Mouse (Mus musculus): Measurements from ENCODE around the gene Fbxo3. TPM values are rescaled to one million over a fixed set of nuclear protein-coding genes. Genes with fewer than 3 reads are reported as not detected.
A peak's percentile ranks its signal among the peaks of the same experiment; 100 is the strongest.

The Fbxo3 gene
- polyA plus RNA-seq, 1 experiment from 2014 or later: 35.6 TPM

DNA sequence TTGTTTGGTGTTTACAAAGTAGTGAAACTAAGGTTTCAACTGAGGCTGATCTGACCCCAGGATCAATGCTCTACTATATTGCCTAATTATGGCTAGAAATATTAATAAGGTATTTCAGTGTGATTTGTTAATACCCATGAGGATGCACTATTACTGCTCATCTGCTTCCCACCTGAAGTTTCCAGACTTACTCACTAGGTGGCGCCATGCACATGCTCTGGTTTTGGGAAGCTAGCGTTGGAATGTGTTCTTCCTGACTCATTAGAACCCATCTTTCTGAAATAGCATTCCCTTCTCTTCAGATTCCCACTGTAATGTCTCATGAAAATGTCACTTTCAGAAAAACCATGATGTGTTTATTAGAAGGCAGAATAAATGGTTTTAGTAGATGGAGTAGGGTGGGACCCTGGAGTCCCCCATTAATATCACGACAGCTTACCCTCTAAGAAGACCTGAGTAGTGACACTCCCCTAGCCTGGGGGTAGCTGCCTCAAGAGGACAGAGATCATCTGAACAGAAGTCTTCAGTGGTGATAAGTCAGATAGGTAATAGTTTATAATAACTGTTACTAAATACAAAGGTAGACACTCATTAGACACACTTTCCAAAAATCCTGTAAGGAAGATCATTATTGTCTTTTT, 7.4 kb downstream of the Fbxo3 start:
- 32% methylated on average over 3 of the region's 3 CpGs for WGBS
- no peak overlapping the region for H3K9ac ChIP-seq (ENCODE audit: low read depth, low read length)
- peak; percentile 97 for TF ChIP-seq CTCF (IDR thresholded peaks at IDR 0.05; ENCODE audit: low read depth)
- H3K4me3 ChIP-seq (ENCODE audit: low read depth, low read length): no peak overlapping the region
- no peak overlapping the region for H3K27ac ChIP-seq (ENCODE audit: low read depth, low read length)
- peaks cover 28% of the 10 kb centered on the region for H3K36me3 ChIP-seq (ENCODE audit: control insufficient read depth, insufficient read depth)
- 0 out of 2 replicates have a peak, but pooled peaks have one; percentile 23 for ATAC-seq
- no peaks in the 10 kb centered on the region for H3K27me3 ChIP-seq (replicated peaks; ENCODE audit: control insufficient read depth, insufficient read depth, low read length)
- no peaks in the 10 kb centered on the region for H3K9me3 ChIP-seq (ENCODE audit: control insufficient read depth)
- H3K4me1 ChIP-seq (replicated peaks; ENCODE audit: control insufficient read depth, insufficient read depth, low read length): no peaks in the 10 kb centered on the region
- H3K4me2 ChIP-seq (replicated peaks; ENCODE audit: low read depth): no peak overlapping the region

DNA sequence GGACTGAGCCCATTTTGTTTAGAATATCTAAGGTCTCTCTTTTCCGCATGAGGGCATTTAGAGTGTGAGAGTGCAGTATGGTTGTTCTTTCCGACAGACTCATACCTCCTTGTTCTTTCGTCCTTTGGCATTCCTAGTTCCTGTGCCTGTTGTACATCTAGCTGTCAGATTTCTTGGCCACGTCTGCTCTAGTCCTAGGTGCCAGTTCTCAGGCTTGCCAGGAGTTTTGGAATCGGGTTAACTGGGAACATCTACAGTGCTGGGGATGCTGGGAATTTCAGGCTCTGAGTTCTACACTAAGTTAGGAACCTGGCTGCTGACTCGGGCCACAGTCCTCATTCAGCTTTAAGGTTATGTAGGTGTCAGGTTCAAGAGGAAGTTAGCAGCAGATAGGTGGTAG, 8.1 kb downstream of the Fbxo3 start:
- ATAC-seq: no peak
- WGBS: 77% methylated on average over 6 of the region's 6 CpGs
- H3K9me3 ChIP-seq (ENCODE audit: control insufficient read depth): no peaks in the 10 kb centered on the region
- no peaks in the 10 kb centered on the region for H3K27me3 ChIP-seq (replicated peaks; ENCODE audit: control insufficient read depth, insufficient read depth, low read length)
- H3K27ac ChIP-seq (ENCODE audit: low read depth, low read length): no peak overlapping the region
- H3K4me2 ChIP-seq (replicated peaks; ENCODE audit: low read depth): no peak overlapping the region
- H3K4me3 ChIP-seq (ENCODE audit: low read depth, low read length): no peak overlapping the region
- H3K9ac ChIP-seq (ENCODE audit: low read depth, low read length): no peak overlapping the region
- no peaks in the 10 kb centered on the region for H3K4me1 ChIP-seq (replicated peaks; ENCODE audit: control insufficient read depth, insufficient read depth, low read length)
- TF ChIP-seq CTCF (IDR thresholded peaks at IDR 0.05; ENCODE audit: low read depth): no peak
- H3K36me3 ChIP-seq (ENCODE audit: control insufficient read depth, insufficient read depth): peaks cover 32% of the 10 kb centered on the region

DNA sequence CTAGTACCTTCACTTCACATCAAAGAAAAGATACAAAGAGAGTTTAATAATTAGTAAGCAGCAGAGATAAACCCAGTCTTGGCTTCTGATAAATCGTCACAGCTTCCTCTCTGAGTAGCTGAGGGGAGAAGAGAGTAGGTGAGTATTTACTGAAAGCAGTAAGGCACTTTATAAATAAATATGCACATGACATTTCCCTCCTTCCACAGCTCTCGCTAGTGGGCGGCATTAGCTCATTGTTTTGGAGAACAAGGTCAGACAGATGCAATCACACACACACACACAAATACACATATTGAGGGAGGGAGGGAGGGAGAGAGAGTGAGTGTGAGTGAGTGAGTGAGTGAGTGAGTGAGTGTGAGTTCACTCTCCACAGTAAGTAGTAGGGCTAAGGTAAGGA, 8.8 kb downstream of the Fbxo3 start:
- ATAC-seq: no peak
- no peak overlapping the region for H3K4me3 ChIP-seq (ENCODE audit: low read depth, low read length)
- peaks cover 32% of the 10 kb centered on the region for H3K36me3 ChIP-seq (ENCODE audit: control insufficient read depth, insufficient read depth)
- no peak overlapping the region for H3K9ac ChIP-seq (ENCODE audit: low read depth, low read length)
- no peak for TF ChIP-seq CTCF (IDR thresholded peaks at IDR 0.05; ENCODE audit: low read depth)
- no peak overlapping the region for H3K4me2 ChIP-seq (replicated peaks; ENCODE audit: low read depth)
- H3K4me1 ChIP-seq (replicated peaks; ENCODE audit: control insufficient read depth, insufficient read depth, low read length): no peaks in the 10 kb centered on the region
- no peaks in the 10 kb centered on the region for H3K9me3 ChIP-seq (ENCODE audit: control insufficient read depth)
- H3K27me3 ChIP-seq (replicated peaks; ENCODE audit: control insufficient read depth, insufficient read depth, low read length): no peaks in the 10 kb centered on the region
- H3K27ac ChIP-seq (ENCODE audit: low read depth, low read length): no peak overlapping the region
- 56% methylated on average over 3 of the region's 3 CpGs for WGBS

DNA sequence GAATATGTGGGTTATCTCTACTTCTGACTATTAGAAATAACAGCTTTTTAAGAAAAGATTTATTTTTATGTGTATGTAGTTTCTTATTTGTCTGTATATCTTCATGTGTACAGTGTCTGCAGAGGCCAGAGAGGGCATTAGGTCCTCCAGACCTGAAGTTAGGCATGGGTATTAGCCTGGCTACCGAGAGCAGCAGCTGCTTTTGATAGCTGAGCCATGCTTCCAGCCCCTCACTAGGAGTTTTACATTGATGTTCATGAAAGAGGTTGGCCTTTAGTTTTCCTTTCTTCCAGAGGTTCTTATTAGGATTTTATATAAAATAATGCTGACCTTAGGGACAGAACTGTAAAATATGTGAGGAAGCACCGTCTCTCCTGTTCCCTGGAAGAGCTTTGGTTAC, 10.7 kb downstream of the Fbxo3 start:
- H3K4me1 ChIP-seq (replicated peaks; ENCODE audit: control insufficient read depth, insufficient read depth, low read length): no peaks in the 10 kb centered on the region
- TF ChIP-seq CTCF (IDR thresholded peaks at IDR 0.05; ENCODE audit: low read depth): no peak
- 89% methylated on average over 2 of the region's 2 CpGs for WGBS
- H3K9me3 ChIP-seq (ENCODE audit: control insufficient read depth): no peaks in the 10 kb centered on the region
- peaks cover 32% of the 10 kb centered on the region for H3K36me3 ChIP-seq (ENCODE audit: control insufficient read depth, insufficient read depth)
- H3K4me3 ChIP-seq (ENCODE audit: low read depth, low read length): no peak overlapping the region
- no peak overlapping the region for H3K4me2 ChIP-seq (replicated peaks; ENCODE audit: low read depth)
- no peak overlapping the region for H3K9ac ChIP-seq (ENCODE audit: low read depth, low read length)
- no peak for ATAC-seq
- H3K27me3 ChIP-seq (replicated peaks; ENCODE audit: control insufficient read depth, insufficient read depth, low read length): no peaks in the 10 kb centered on the region
- no peak overlapping the region for H3K27ac ChIP-seq (ENCODE audit: low read depth, low read length)

DNA sequence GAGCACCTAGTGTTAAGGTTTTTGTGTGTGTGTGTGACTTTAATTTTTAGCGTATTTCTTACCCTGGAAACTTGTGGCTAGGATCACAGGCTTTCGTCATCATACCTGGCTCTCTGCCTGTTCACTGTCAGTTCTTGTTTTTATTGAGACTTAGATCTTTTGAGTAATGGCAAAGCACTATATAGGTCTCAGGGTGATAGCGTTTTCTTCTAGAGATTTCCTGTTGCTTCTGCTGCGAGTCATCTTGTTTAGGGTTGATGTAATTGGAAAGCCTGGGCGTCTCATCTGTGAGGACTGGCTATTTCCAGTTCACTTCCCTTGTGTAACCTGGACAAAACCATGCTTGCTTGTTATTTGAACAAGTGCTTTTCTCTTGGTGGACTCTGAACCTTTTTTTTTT, 14.1 kb downstream of the Fbxo3 start:
- no peak for TF ChIP-seq CTCF (IDR thresholded peaks at IDR 0.05; ENCODE audit: low read depth)
- Histone ChIP-seq H3K27ac (ENCODE audit: low read depth, low read length) (no peak overlapping the region), H3K9me3 (ENCODE audit: control insufficient read depth) (no peaks in the 10 kb centered on the region), H3K9ac (ENCODE audit: low read depth, low read length) (no peak overlapping the region), H3K4me1 (replicated peaks; ENCODE audit: control insufficient read depth, insufficient read depth, low read length) (no peaks in the 10 kb centered on the region), H3K4me2 (replicated peaks; ENCODE audit: low read depth) (no peak overlapping the region), H3K27me3 (replicated peaks; ENCODE audit: control insufficient read depth, insufficient read depth, low read length) (no peaks in the 10 kb centered on the region), H3K36me3 (ENCODE audit: control insufficient read depth, insufficient read depth) (peaks cover 31% of the 10 kb centered on the region), H3K4me3 (ENCODE audit: low read depth, low read length) (no peak overlapping the region)
- 56% methylated on average over 5 of the region's 5 CpGs for WGBS
- ATAC-seq: no peak

DNA sequence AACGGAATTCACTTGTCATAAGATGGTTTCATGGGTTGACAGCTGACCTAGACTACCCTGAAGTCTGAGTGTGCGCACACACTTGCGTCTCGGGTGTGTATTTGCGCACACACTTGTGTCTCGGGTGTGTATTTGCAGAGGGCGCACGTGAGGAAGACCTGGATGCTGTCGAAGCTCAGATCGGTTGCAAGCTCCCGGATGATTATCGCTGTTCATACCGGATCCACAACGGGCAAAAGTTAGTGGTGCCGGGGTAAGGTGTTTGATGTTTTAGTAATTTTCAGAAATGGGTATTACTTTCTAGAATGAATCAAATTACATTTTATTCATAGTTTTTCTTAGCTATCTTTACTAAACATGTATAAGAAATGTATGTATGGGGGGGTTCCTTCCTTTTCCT, 15.2 kb downstream of the Fbxo3 start:
- Histone ChIP-seq H3K4me1 (replicated peaks; ENCODE audit: control insufficient read depth, insufficient read depth, low read length) (no peaks in the 10 kb centered on the region), H3K4me3 (ENCODE audit: low read depth, low read length) (no peak overlapping the region), H3K27ac (ENCODE audit: low read depth, low read length) (no peak overlapping the region), H3K9ac (ENCODE audit: low read depth, low read length) (no peak overlapping the region), H3K27me3 (replicated peaks; ENCODE audit: control insufficient read depth, insufficient read depth, low read length) (no peaks in the 10 kb centered on the region), H3K4me2 (replicated peaks; ENCODE audit: low read depth) (no peak overlapping the region), H3K9me3 (ENCODE audit: control insufficient read depth) (no peaks in the 10 kb centered on the region), H3K36me3 (ENCODE audit: control insufficient read depth, insufficient read depth) (peaks cover 26% of the 10 kb centered on the region)
- ATAC-seq: no peak
- TF ChIP-seq CTCF (IDR thresholded peaks at IDR 0.05; ENCODE audit: low read depth): no peak
- 93% methylated on average over 15 of the region's 15 CpGs for WGBS
